Mouse (Mus musculus) gastrocnemius, postnatal 10 days (tissue): Measurements from ENCODE around the gene AK157302. TPM values are rescaled to one million over a fixed set of nuclear protein-coding genes. Genes with fewer than 3 reads are reported as not detected.
A peak's percentile ranks its signal among the peaks of the same experiment; 100 is the strongest.
"Not testable (repeated sequence)": the region's sequence is repeated elsewhere in the genome, so short reads cannot be mapped to it uniquely, and the experiment has no call there.

Experiments
- DNase-seq: peaks from one replicate; pipeline ENCODE4 v3.0.0; 2021; ENCODE audit warnings: mixed read lengths
- long read RNA-seq, 2 experiments: library from polyadenylated mRNA; stranded (forward); transcript quantifications; one replicate each; pipeline ENCODE4 v2.0.0; 2021
- total RNA-seq, 2 experiments: library from RNA; stranded (reverse); gene quantifications; 2 replicates each; pipeline ENCODE4 v1.2.3; 2021

Gene AK157302
- total RNA-seq: 10 to 100 TPM; 11.5 to 12.4 TPM
- long read RNA-seq, experiment 1, transcript AK157302-201 (1 exons, 1,924 nt): major isoform, 47 of 47 reads
- long read RNA-seq, experiment 1, partial matches to known transcripts: 0 of 47 reads
- long read RNA-seq, experiment 1, other reads (novel, unspliced or antisense): 0 of 47 reads
- long read RNA-seq, experiment 2, transcript AK157302-201 (1 exons, 1,924 nt): major isoform, 39 of 39 reads
- long read RNA-seq, experiment 2, partial matches to known transcripts: 0 of 39 reads
- long read RNA-seq, experiment 2, other reads (novel, unspliced or antisense): 0 of 39 reads

GRCm38 (mm10) chr13:21495080-21495479 lies at the start of gene AK157302:
AK157302 (plus strand) TSS chr13:21495223.
- DNase-seq: no peak

DNA sequence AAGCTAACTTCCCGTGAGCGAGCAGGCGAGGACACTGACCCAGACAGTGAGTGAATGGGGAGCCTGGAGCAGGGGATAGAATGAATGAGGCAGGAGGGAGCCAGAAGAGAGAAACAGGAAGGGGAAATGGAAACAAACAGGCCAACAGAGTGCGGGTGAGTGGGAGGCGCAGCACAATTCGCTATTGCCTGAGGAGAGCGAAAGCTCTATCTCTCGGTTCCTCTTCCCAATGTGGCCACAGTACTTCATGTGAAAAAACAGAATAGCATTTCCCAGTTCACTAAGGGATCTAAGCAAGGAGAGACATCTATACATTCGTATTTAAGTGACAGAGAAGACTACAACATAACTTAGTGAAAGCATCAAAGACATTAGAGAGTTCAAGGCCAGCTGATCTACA lies 48.2 kb upstream of the AK157302 start:
- no peak for DNase-seq

- DNase-seq: no peak
These were observed 47.0 kb upstream of the AK157302 start for GRCm38 (mm10) chr13:21447856-21448614.

GRCm38 (mm10) chr13:21453042-21453441 lies 42.0 kb upstream of the AK157302 start:
- DNase-seq: no peak

- peak; percentile 65 for DNase-seq
These were observed 41.6 kb upstream of the AK157302 start, which contains the start of gene Zscan26 for GRCm38 (mm10) chr13:21453449-21453848. Zscan26 (minus strand) TSS chr13:21453730.

DNA sequence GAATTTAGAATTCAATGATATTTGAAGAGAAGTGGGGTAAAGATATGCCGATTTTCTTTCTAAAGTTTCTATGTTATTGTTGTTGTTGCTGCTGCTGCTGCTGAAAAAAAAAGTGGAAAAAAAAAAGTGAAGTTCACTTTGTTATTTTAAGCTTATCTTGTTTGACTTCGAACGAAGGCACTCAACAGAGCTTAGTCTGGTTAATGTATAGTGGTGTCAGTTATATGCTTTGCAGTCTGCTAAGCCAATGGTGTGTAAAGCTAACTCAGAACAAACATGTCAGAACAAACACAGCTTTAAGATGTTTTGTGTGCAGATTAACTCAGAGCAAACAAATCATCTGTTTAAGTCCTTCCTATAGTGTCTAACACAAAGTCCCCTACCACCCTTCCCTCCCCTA lies 40.9 kb upstream of the AK157302 start:
- DNase-seq: no peak

DNA sequence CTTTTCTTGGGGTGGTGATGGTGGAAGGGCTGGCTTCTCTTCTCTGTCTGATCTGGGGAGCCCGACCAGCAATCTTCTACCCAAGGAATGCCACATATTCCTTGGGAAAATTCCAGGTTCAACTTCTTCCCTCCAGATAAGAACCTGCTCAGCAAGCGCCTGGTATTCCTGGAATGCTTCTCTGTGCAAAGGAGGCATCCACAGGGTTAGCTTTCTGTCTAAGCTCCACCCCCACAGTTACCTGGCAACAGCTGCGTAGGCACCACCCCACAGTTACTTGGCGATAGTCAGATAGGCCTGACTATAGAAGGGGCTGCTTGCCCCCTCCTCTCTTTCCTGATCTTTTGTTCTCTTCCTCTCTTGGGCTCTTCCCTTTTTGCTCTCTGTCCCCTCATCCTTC lies 38.7 kb upstream of the AK157302 start:
- no peak for DNase-seq

DNA sequence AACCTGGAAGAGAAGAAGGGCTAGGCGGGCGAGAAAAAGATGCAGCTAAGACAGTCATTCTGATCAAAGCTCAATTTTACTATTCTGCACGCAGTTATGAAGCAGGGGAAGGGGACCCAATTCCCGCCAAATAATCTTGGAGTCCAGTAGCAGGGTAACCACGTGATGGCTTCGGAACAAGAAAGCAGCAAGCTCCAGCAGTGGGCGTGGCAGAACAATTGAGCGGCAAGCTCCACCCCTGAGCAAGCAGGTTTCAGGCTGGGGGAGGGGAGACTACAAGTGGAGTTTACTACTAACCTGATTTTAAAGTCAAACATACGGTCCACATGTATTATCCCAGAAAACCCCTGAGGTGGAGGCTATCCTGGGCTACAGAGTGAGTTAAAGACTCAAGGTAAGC lies 32.5 kb upstream of the AK157302 start:
- DNase-seq: not testable (repeated sequence)

DNA sequence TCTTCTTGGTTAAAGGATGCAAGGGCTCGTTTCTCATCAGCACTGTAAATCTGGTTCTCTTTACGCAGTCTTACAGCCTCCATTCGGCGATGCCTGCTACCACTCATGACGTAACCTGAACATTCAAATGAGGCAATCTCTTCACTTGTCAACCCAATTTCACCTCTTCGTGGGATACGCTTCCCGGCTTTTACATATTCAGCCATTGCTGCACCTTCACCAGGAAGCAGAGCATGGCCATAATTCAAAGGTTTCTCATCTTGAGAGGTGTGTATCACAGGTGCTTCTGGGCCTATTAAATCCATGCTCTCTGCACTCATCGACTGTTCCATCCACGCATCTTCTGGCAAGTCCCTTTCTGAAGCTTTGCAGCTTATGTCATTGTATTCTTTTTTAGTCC lies 27.7 kb upstream of the AK157302 start:
- DNase-seq: no peak

GRCm38 (mm10) chr13:21468061-21469019 lies 26.7 kb upstream of the AK157302 start, which contains the start of gene Nkapl:
Nkapl (minus strand) TSS chr13:21468509.
- peak; percentile 77 for DNase-seq

GRCm38 (mm10) chr13:21469097-21469496 lies 25.9 kb upstream of the AK157302 start:
- DNase-seq: no peak

- no peak for DNase-seq
These were observed 22.6 kb upstream of the AK157302 start for GRCm38 (mm10) chr13:21472427-21472826.

DNA sequence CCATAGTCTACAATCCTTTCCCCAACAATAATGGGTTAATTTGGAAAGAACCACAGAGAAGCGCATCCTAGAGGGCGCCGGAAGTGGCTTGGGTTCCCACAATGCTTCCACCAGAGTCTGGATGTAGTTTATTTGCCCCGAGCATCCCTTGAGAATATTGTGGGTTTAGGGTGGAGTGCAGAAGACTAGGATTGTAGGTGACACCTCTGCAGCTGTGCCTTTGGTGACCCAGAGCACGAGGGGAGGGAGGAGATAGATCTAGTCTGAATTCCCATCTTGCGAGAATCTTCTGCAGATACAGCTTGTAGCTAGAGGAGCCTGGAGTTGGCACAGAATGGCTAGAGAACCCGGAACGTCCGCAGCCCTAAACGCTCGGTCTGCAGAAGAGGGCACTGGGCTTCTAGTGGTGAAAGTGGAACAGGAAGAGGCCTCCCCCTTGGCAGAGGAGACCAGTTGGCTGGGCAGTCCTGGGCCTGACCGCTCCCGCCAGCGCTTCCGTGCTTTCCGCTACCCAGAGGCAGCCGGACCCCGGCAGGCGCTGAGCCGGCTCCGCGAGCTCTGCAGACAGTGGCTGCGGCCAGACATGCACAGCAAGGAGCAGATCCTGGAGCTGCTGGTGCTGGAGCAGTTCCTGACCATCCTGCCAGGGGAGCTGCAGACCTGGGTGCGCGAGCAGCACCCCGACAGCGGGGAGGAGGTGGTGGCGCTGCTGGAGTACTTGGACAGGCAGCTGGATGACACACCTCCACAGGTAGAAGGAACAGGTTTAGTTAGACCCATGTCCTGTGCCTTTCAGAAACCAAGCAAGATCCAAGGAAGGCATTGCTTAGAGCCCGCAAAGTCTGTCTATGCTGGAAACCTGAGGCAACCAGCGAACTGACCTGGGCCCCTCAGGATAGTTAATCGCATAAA lies 16.0 kb upstream of the AK157302 start, which contains the start of the genes Zkscan4 and Gm10065:
Zkscan4 (plus strand) TSS at position 149 of the 912 bp plus-strand sequence.
Gm10065 (minus strand) TSS at position 683 of the 912 bp plus-strand sequence.
- DNase-seq: peak; percentile 45

GRCm38 (mm10) chr13:21486881-21487280 lies 8.1 kb upstream of the AK157302 start:
- no peak for DNase-seq

DNA sequence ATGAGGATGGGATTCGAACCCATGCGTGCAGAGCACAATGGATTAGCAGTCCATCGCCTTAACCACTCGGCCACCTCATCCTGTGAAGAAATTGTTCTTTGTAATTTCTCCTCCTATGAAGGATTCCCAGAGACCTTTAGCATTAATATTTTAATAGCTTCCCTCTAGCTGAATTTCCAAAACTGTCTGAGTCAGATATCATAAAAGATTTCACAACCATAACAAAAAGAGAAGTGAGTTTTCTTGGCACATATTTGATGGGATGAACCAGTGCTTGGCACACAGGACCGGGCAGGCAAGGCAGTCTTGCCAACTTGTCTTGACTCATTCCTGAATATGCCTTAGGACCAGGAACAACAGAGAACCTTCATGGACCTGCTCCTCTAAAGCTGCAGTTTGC lies 2.2 kb upstream of the AK157302 start:
- no peak for DNase-seq

- DNase-seq: not testable (repeated sequence)
These were observed 6.2 kb downstream of the AK157302 start, which contains the start of gene Gm11273 for GRCm38 (mm10) chr13:21501182-21501581. Gm11273 (minus strand) TSS chr13:21501418.

DNA sequence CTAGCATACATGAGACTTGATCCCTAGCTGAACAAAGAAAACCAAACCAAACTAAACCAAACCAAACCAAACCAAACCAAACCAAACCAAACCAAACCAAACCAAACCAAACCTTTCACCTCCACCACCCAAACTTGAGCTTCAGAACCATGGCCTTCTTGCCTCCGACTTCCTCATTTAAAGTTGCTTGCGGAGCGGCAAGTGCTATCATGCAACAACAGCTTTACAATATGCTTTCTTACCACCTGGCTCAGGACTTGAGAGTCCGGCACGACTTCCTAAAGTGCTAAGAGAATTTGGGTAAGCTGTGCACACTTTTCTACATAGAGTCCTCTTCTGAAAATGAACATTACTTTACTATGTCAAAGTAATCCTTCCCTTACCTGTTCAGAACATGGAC lies 7.3 kb downstream of the AK157302 start:
- DNase-seq: no peak

DNA sequence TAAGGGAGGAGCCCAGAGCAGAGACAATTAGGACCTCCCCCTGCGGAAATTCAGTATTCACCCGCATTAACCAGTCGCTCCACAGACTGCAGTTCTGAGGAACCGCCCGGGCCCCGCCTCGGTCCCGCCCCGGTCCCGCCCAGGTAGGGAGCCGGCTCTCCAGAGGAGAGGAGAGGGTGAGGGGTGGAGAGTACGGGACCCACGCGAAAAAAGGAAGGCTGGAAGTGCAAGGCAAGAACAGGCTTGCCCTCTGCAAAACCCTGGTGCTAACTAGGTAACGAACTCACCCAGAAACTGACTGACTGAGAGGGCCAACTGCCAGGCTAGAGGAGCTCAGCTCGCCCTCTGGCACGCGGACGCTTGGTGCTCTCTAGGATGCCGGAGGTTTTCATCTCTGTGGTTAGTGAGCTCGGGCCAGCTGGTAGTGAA lies 11.2 kb downstream of the AK157302 start:
- peak; percentile 77 for DNase-seq

DNA sequence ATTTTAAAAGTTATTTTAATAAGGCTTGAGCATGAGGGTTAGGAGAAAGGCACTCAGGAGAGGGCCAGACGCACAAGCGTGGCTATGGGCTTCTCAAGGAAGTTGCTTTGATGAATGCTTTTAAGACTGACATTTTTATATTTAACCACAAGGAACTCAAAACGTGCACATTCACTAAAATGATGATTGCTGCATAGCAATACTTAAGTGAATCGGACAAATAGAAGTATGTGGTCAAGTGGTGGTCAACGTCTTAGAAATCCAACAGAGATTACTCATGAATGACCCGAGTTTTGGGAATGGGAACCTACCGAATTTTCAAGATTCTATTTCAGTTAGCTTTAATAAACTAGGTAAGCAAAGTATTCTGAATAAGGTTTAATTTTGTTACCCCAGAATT lies 35.1 kb downstream of the AK157302 start:
- no peak for DNase-seq

- peak; percentile 76 for DNase-seq
These were observed 35.8 kb downstream of the AK157302 start, which contains the start of gene Zkscan8 for GRCm38 (mm10) chr13:21530781-21531201. Zkscan8 (minus strand) TSS chr13:21531120.

GRCm38 (mm10) chr13:21542708-21543107 lies 47.7 kb downstream of the AK157302 start, which contains the start of gene Olfr1366:
Olfr1366 (minus strand) TSS chr13:21542808.
- DNase-seq: no peak
